Mouse (Mus musculus) leukemia stem cell, adult 10-12 weeks (primary cell): ENCODE results near the gene Strada. TPM values are rescaled to one million over a fixed set of nuclear protein-coding genes. Genes with fewer than 3 reads are reported as not detected.

Experiments used
- polyA plus RNA-seq: library from polyadenylated mRNA; stranded (reverse); fragments of >175 nt; gene quantifications from 2 replicates; pipeline ENCODE4 v1.2.3, GENCODE M21; 2012; ENCODE audit warnings: low replicate concordance

The Strada gene
- polyA plus RNA-seq = 49.2 and 63.9 TPM in 2 replicates

GRCm38 (mm10) chr11:106202123-106202465 is at the start of gene Strada:
Gene Strada (minus strand): TSS chr11:106202168.

GRCm38 (mm10) chr11:106216730-106217490 is 14.9 kb upstream of the Strada start, which contains the start of gene Ddx42:
Gene Ddx42 (plus strand): TSS chr11:106216926.

GRCm38 (mm10) chr11:106215927-106216729 is 14.2 kb upstream of the Strada start, which contains the start of gene Ccdc47:
Gene Ccdc47 (minus strand): TSS chr11:106216344.

GRCm38 (mm10) chr11:106160841-106161721 is 40.9 kb downstream of the Strada start, which contains the start of the genes Gm10840 and Limd2:
Gene Gm10840 (plus strand): TSS chr11:106160850.
Gene Limd2 (minus strand): TSS chr11:106160860.

Other genes starting within 250 kb of the Strada start
- 0.44 TPM in 1 of 2 replicates, not detected in the other for gene Cyb561, start 248.8 kb downstream of the Strada start, polyA plus RNA-seq
- 5.4 and 11.1 TPM in 2 replicates for gene Ace, start 234.2 kb downstream of the Strada start, polyA plus RNA-seq
- gene Ace3, start 207.5 kb downstream of the Strada start, polyA plus RNA-seq = not detected in 2 replicates
- not detected in 2 replicates for gene Kcnh6, start 194.0 kb downstream of the Strada start, polyA plus RNA-seq
- gene Dcaf7, start 165.3 kb downstream of the Strada start, polyA plus RNA-seq = 34.4 and 37.9 TPM in 2 replicates
- 15.6 and 22.6 TPM in 2 replicates for gene Taco1, start 136.1 kb downstream of the Strada start, polyA plus RNA-seq
- gene Map3k3, start 117.6 kb downstream of the Strada start, polyA plus RNA-seq = 4.8 and 5.7 TPM in 2 replicates
- gene Gm10840, start 41.3 kb downstream of the Strada start, polyA plus RNA-seq = not detected in 2 replicates
- gene Limd2, start 41.3 kb downstream of the Strada start, polyA plus RNA-seq = 142 and 144 TPM in 2 replicates
- 0.83 and 1.2 TPM in 2 replicates for gene Ccdc47, start 14.2 kb upstream of the Strada start, polyA plus RNA-seq
- gene Ddx42, start 14.8 kb upstream of the Strada start, polyA plus RNA-seq = 7.5 and 8.1 TPM in 2 replicates
- gene Ftsj3, start 53.9 kb upstream of the Strada start, polyA plus RNA-seq = 3.1 and 16.8 TPM in 2 replicates
- 8.9 and 18.7 TPM in 2 replicates for gene Psmc5, start 54.0 kb upstream of the Strada start, polyA plus RNA-seq
- gene Smarcd2, start 70.8 kb upstream of the Strada start, polyA plus RNA-seq = 47.7 and 136 TPM in 2 replicates
- 0.06 and 0.07 TPM in 2 replicates for gene Tcam1, start 74.5 kb upstream of the Strada start, polyA plus RNA-seq
- 0.21 TPM in 1 of 2 replicates, not detected in the other for gene Gh, start 99.7 kb upstream of the Strada start, polyA plus RNA-seq
- gene Cd79b, start 112.6 kb upstream of the Strada start, polyA plus RNA-seq = 49.5 and 90.7 TPM in 2 replicates
- gene Scn4a, start 151.1 kb upstream of the Strada start, polyA plus RNA-seq = 0.25 and 0.68 TPM in 2 replicates
- gene Prr29, start 163.3 kb upstream of the Strada start, polyA plus RNA-seq = 0.65 TPM in 1 of 2 replicates, not detected in the other
- 11.7 and 25.0 TPM in 2 replicates for gene Icam2, start 185.9 kb upstream of the Strada start, polyA plus RNA-seq